Mouse (Mus musculus): Measurements from ENCODE around the gene Gp2. TPM values are rescaled to one million over a fixed set of nuclear protein-coding genes. Genes with fewer than 3 reads are reported as not detected.
A peak's percentile ranks its signal among the peaks of the same experiment; 100 is the strongest.

The Gp2 gene
- total and polyA plus RNA-seq, 3 experiments: not detected

- DNase-seq (ENCODE audit: extremely low read depth): no peak
- H3K4me1 ChIP-seq (ENCODE audit: control insufficient read depth in 1 of 2, insufficient read depth in 2 of 2): peaks cover 3 to 5% of the 10 kb centered on the region in 2 experiments; a peak in 1 of 4 replicates
- H3K9me3 ChIP-seq (replicated peaks; ENCODE audit: low read length): no peaks in the 10 kb centered on the region
- no peaks in the 10 kb centered on the region; the same call in 1 of the 2 replicates for H3K79me2 ChIP-seq (replicated peaks; ENCODE audit: control insufficient read depth, extremely low read depth, insufficient read depth, poor library complexity, severe bottlenecking)
- no peak within 1 kb of the TSS for H3K4me2 ChIP-seq (ENCODE audit: insufficient read depth, low read depth, poor library complexity, severe bottlenecking)
- TF ChIP-seq ELF1 (IDR thresholded peaks at IDR 0.05; ENCODE audit: low read depth, low read length) (no peak), SIN3A (IDR thresholded peaks at IDR 0.05; ENCODE audit: low read length) (no peak), ZC3H11A (IDR thresholded peaks at IDR 0.05; ENCODE audit: low read depth, low read length) (no peak)
- H3K36me3 ChIP-seq (replicated peaks in 1 of 2; ENCODE audit: control insufficient read depth in 1 of 2, insufficient read depth in 1 of 2, low read length in 1 of 2): no peaks in the 10 kb centered on the region
- no peak within 1 kb of the TSS for H3K9ac ChIP-seq (ENCODE audit: insufficient read depth, low read depth)
- in situ Hi-C loops (cut with MboI; ENCODE audit: low pct_ligation_motif_present, low pct_unique_long_range_greater_than_20kb, low sequenced_read_pairs) (no loop called here), dilution Hi-C loops (cut with MboI; ENCODE audit: extremely low pct_ligation_motif_present, extremely low pct_unique_long_range_greater_than_20kb, low sequenced_read_pairs) (no loop called here)
- peaks cover 26% of the 10 kb centered on the region for H3K27me3 ChIP-seq (replicated peaks)
- H3K4me3 ChIP-seq (replicated peaks in 1 of 3; ENCODE audit: low read depth in 2 of 3, low read length in 2 of 3, poor library complexity in 1 of 3): no peak within 1 kb of the TSS
- H3K27ac ChIP-seq (ENCODE audit: insufficient read depth, low read depth): no peak within 1 kb of the TSS
Measured at GRCm38 (mm10) chr7:119479256-119479655, 20.2 kb upstream of the Gp2 start, which contains the start of gene Umod. Gene Umod (minus strand): TSS chr7:119479282.

- TF ChIP-seq ZKSCAN1 (IDR thresholded peaks at IDR 0.05; ENCODE audit: borderline replicate concordance, low read depth, low read length): no peak
- TF ChIP-seq CTCF (conservative IDR thresholded peaks at IDR 0.05 in 1 of 2, IDR thresholded peaks at IDR 0.05 in 1 of 2; ENCODE audit: low read depth in 2 of 2, low read length in 2 of 2): peak in 1 of 2 experiments; percentile 48; a peak in 2 of 4 replicates
- Histone ChIP-seq H3K4me1 (ENCODE audit: control insufficient read depth in 1 of 2, insufficient read depth in 2 of 2) (peaks cover 3 to 5% of the 10 kb centered on the region in 2 experiments; a peak in 1 of 4 replicates), H3K4me2 (ENCODE audit: insufficient read depth, low read depth, poor library complexity, severe bottlenecking) (no peak overlapping the region), H3K9me3 (replicated peaks; ENCODE audit: low read length) (no peaks in the 10 kb centered on the region), H3K9ac (ENCODE audit: insufficient read depth, low read depth) (no peak overlapping the region), H3K36me3 (replicated peaks in 1 of 2; ENCODE audit: control insufficient read depth in 1 of 2, insufficient read depth in 1 of 2, low read length in 1 of 2) (no peaks in the 10 kb centered on the region), H3K27ac (ENCODE audit: insufficient read depth, low read depth) (no peak overlapping the region), H3K79me2 (replicated peaks; ENCODE audit: control insufficient read depth, extremely low read depth, insufficient read depth, poor library complexity, severe bottlenecking) (no peaks in the 10 kb centered on the region), H3K27me3 (replicated peaks) (peaks cover 25% of the 10 kb centered on the region), H3K4me3 (replicated peaks in 1 of 3; ENCODE audit: low read depth in 2 of 3, low read length in 2 of 3, poor library complexity in 1 of 3) (no peak overlapping the region)
- in situ Hi-C loops (cut with MboI; ENCODE audit: low pct_ligation_motif_present, low pct_unique_long_range_greater_than_20kb, low sequenced_read_pairs): no loop called here
- no peak for DNase-seq (ENCODE audit: extremely low read depth)
- dilution Hi-C loops (cut with MboI; ENCODE audit: extremely low pct_ligation_motif_present, extremely low pct_unique_long_range_greater_than_20kb, low sequenced_read_pairs): no loop called here
Measured at GRCm38 (mm10) chr7:119476500-119477389, 17.7 kb upstream of the Gp2 start.

- Histone ChIP-seq H3K4me3 (replicated peaks in 1 of 3; ENCODE audit: low read depth in 2 of 3, low read length in 2 of 3, poor library complexity in 1 of 3) (no peak overlapping the region), H3K9ac (ENCODE audit: insufficient read depth, low read depth) (no peak overlapping the region), H3K9me3 (replicated peaks; ENCODE audit: low read length) (no peaks in the 10 kb centered on the region), H3K36me3 (replicated peaks in 1 of 2; ENCODE audit: control insufficient read depth in 1 of 2, insufficient read depth in 1 of 2, low read length in 1 of 2) (no peaks in the 10 kb centered on the region), H3K27me3 (replicated peaks) (peaks cover 69% of the 10 kb centered on the region), H3K27ac (ENCODE audit: insufficient read depth, low read depth) (no peak overlapping the region), H3K4me2 (ENCODE audit: insufficient read depth, low read depth, poor library complexity, severe bottlenecking) (no peak overlapping the region), H3K4me1 (ENCODE audit: control insufficient read depth in 1 of 2, insufficient read depth in 2 of 2) (no peaks in the 10 kb centered on the region), H3K79me2 (replicated peaks; ENCODE audit: control insufficient read depth, extremely low read depth, insufficient read depth, poor library complexity, severe bottlenecking) (no peaks in the 10 kb centered on the region)
- TF ChIP-seq CTCF (conservative IDR thresholded peaks at IDR 0.05 in 1 of 2, IDR thresholded peaks at IDR 0.05 in 1 of 2; ENCODE audit: low read depth in 2 of 2, low read length in 2 of 2) (peak in 1 of 2 experiments; percentile 19; a peak in 2 of 4 replicates), RAD21 (IDR thresholded peaks at IDR 0.05; ENCODE audit: low read depth, low read length) (peak; percentile 15), GABPA (IDR thresholded peaks at IDR 0.05; ENCODE audit: insufficient replicate concordance, low read depth, low read length) (no peak)
- dilution Hi-C loops (cut with MboI; ENCODE audit: extremely low pct_ligation_motif_present, extremely low pct_unique_long_range_greater_than_20kb, low sequenced_read_pairs): no loop called here
- in situ Hi-C loops (cut with MboI; ENCODE audit: low pct_ligation_motif_present, low pct_unique_long_range_greater_than_20kb, low sequenced_read_pairs): no loop called here
- DNase-seq (ENCODE audit: extremely low read depth): no peak
Measured at GRCm38 (mm10) chr7:119454192-119454591, 4.9 kb downstream of the Gp2 start.

All from CH12.LX (cell line).